Mouse (Mus musculus): ENCODE data around the gene Luzp1.
A peak's percentile ranks its signal among the peaks of the same experiment; 100 is the strongest.

Gene Luzp1

DNA sequence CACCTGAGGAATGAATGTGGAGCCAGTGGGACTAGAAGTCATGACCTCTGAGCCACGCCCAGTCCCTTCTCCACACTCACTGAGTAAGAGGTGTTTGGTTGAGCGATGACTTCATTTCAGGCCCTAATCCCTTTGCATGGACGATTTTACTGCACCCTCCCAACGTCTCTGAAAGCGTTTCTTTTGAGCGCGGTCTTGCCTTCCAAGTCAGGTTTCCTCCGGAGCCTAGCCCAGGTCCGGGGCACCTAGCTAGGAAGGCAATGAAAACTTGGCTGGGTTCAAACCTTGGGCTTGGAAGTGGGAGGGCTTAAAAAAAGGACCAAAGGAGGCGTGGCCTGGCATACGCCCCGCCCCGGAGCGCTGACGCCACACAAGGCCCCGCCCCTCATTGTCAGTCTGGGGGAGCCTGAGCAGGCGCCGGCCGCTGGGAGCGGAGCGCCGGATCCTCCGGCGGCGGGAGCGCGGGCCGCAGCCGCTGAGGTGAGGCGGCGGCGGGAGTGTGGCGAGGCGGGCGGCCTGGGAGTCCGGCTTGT, at the start of gene Luzp1:
Gene Luzp1 (plus strand): TSS at position 391 of the 533 bp plus-strand sequence.
- DNase-seq (ENCODE audit: low read depth): peak; percentile 92

DNA sequence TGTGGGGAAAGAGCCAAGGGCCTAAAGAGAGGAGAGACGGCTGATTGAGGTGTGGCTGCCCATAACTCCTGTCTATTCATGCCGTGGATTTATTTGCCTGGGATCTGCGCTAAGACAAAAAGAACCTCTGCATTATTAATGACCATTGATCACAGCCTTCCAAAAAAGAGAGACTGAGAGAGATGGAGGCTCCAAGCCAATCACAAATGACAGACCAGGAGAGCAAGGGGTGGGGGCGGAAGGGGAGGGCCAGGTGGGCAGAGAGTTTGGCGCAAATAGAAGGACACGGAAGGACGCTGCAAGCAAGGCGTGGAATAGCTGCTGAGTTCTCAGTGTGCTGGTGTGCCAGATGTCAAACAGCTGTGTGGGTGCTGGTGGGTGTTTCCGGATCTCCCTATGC, 46.3 kb upstream of the Luzp1 start, which contains the start of gene Htr1d:
Gene Htr1d (plus strand): TSS at position 301 of the 400 bp plus-strand sequence.
- no peak for DNase-seq (ENCODE audit: low read depth)

DNA sequence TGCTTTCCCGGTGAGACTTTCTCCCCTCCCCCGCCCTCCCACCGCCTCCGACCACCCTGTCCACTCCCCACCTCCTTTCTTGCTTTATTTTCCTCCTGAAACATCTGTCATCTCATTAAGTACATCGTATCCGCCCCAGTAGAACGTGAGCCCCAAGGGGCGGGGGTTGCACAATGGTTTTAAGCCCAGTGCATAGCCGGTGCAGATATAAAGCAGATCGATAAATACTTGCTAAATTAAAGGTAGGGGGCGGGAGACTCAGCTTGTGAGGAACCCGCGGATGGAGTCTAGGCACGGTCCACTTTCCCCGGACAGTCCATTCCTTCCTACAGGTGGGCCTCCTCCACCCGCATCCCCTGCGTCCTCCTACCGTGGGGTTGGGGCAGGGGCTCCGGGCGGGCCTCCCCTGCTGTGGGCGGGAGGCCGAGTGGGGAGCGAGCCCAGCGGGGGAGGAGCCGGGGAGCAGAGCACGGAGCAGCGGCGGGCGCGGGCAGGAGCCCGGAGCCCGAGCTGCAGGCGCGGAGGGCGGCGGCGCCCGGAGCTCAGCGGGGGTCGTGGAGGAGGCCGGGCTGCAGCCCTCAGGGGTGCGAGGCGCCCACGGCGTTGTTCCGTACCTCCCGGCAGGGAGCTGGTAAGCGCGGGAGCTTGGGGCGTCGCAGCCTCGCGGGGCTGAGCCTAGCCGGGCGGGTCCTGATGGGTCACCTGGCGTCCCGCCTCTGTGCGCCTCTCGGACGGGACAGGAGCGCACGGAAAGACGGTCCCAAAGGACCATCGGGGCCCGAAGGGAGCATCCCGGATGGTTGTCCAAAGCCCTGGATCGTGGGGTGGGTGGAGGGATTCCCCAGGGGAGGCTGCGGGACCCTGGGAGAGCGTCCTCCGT, 45.2 kb upstream of the Luzp1 start:
- no peak for DNase-seq (ENCODE audit: low read depth)

DNA sequence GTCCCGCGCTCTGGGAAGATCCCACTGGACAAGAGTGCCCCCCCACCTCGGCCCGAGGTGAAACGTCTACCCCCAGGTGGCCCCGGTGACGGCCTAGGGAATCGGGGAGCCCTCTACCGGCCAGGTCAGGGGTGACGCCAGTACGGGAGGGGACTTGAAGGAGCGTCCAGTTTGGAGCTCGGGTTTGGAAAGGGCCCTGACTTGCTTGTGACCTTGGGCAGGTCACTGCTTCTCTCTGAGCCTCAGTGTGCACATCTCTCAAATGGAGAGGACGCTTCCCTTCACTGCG, 44.6 kb upstream of the Luzp1 start:
- peak; percentile 33 for DNase-seq (ENCODE audit: low read depth)

DNA sequence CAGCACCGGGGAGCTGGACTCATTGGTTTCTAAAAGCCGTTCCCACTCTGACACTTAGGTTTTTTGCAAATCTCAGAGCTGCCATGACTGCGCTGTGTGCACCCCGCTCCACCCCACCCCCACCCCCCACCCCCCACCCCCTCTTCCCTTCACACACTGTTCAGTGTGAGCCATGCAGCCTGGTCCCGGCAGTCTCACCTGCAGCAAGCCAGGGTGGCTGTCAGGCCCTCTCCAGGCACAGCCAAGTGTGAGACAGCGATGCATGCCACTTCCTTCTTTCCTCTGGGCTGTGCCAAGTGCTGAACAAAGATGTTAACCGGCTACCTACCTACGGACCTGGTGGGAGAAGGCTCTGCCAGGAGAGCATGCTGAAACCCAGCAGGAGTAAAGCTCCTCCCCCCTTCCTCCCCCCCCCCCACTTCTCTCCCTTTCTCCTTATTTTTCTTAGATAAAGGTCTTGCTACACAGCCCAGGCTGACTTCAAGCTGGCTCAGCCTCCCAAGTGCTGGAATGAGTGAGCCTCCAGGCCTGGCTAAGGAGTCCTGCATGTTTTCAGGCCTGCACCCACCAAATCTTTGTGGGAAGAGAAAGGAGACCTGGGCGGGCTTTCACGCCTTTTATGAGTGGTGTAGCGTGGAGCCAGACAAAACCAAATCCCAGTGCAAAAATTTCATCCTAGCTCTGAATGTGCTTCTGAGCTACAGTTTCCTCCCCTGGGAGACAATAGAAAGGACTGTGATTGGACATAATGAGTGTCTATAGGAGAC, 38.8 kb upstream of the Luzp1 start:
- DNase-seq (ENCODE audit: low read depth): no peak

GRCm38 (mm10) chr4:136431376-136431693, 38.2 kb upstream of the Luzp1 start:
- DNase-seq (ENCODE audit: low read depth): peak; percentile 67

GRCm38 (mm10) chr4:136434029-136434428, 35.5 kb upstream of the Luzp1 start:
- no peak for DNase-seq (ENCODE audit: low read depth)

GRCm38 (mm10) chr4:136439106-136439505, 30.5 kb upstream of the Luzp1 start:
- no peak for DNase-seq (ENCODE audit: low read depth)

- no peak for DNase-seq (ENCODE audit: low read depth)
Measured at GRCm38 (mm10) chr4:136441354-136442043, 28.1 kb upstream of the Luzp1 start.

- no peak for DNase-seq (ENCODE audit: low read depth)
Measured at GRCm38 (mm10) chr4:136444561-136444960, 25.0 kb upstream of the Luzp1 start.

DNA sequence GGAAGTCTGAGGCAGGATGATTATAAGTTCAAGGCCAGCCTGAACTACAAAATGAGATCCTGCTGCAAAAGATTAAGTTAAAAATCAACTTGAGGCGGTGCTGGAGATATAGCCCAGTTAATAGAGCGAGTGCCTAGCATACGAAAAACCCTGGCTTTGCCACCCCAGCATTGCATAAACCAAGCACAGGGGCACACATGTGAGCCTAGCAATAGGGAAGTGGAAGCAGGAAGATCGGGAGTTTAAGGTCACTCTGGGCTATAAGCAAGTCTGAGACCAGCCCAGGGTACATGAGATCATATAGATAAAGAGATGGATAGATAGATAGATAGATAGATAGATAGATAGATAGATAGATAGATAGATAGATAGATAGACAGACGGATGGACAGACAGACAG, 19.8 kb upstream of the Luzp1 start:
- DNase-seq (ENCODE audit: low read depth): no peak

DNA sequence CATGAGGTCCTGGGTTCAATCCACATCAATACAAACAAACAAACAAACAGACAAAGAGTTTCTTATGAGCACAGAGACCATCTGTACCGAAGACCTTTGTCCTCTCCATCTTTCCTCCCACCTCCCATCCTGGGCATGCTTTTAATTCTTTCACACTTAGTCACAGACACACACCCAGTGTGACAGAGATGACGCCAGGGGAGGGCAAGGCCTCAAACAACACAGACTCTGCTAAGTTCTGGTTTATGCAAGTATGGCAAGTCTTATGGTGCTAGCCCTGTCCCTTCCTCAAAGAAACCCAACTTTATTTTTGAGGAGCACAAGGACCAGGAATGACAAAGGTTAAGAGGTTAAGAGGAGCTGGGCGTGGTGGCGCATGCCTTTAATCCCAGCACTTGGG, 19.3 kb upstream of the Luzp1 start:
- no peak for DNase-seq (ENCODE audit: low read depth)

DNA sequence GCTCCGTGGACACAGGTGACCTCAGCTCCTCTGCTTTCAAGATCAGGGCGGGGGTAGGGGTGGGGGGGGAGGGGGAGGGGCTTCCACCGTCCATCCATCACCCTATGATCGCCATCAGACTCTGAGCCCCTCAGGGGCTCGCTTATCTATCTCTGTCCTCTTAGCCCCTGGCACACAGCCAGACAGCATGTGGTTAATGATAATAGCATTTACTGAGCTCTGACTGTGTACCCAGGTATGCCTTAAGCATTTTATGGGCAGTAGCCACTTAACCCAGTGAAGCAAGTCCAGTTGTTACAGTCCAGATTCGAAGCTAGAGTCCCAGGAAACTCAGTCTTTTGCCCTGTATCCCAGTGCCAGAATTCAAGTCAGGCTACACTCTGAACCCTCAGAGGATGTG, 18.0 kb upstream of the Luzp1 start:
- no peak for DNase-seq (ENCODE audit: low read depth)

DNA sequence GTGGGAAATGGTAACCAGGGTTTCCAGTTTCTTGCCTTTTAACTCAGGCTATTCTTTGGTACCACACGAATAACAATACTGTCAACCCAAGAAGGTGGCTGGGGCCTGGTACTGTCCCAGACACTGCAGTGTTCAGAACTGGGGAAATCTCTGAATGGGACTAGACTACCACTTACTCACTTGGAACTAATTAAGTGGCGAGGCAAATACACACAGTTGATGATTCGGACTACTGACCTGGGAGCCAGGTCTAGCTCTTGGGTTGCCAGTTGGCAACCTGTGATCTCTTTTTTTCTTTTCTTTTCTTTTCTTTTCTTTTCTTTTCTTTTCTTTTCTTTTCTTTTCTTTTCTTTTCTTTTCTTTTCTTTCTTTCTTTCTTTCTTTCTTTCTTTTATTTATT, 17.3 kb upstream of the Luzp1 start:
- DNase-seq (ENCODE audit: low read depth): no peak

- no peak for DNase-seq (ENCODE audit: low read depth)
Measured at GRCm38 (mm10) chr4:136452792-136453191, 16.8 kb upstream of the Luzp1 start.

GRCm38 (mm10) chr4:136454850-136455260, 14.7 kb upstream of the Luzp1 start:
- DNase-seq (ENCODE audit: low read depth): peak; percentile 83

GRCm38 (mm10) chr4:136456516-136457218, 12.9 kb upstream of the Luzp1 start:
- no peak for DNase-seq (ENCODE audit: low read depth)

DNA sequence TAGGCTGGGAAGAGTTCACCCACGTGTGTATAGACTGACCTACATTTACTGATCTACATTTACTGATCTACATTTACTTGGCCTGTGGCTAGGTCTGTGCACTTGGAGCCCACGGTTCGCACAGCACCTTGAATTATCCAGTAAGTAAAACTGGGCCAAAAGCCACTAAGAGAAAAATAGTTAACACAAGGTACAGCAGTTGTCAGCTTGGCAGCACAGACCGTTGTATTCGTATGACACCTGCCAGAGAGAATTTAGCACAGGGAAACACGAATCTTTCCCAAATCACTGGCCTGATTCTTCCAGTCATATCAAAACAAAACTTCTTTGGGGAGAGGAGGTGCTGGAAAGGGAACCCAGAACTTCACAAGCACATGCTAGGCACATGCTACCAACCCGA, 11.3 kb upstream of the Luzp1 start:
- no peak for DNase-seq (ENCODE audit: low read depth)

- DNase-seq (ENCODE audit: low read depth): no peak
Measured at GRCm38 (mm10) chr4:136459210-136459609, 10.4 kb upstream of the Luzp1 start.

DNA sequence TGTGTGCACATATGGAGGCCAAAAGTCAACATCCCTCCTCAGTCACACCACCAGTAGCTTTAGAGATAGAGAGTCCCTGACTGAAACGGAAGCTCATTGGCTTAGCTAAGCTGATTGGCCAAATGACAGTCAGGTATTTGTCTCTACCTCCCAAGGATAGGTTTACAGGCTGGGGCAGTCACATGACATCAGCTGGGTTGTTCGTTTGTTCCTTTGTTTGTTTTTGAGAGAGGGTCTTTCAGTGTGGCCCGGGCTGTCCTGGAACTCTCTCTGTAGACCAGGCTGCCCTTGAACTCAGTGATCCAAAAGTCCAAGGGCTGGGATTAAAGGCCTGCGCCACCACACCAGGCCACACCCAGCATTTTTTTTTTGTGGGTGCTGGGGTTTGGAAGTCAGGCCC, 8.4 kb upstream of the Luzp1 start:
- no peak for DNase-seq (ENCODE audit: low read depth)

- no peak for DNase-seq (ENCODE audit: low read depth)
Measured at GRCm38 (mm10) chr4:136461761-136462085, 7.8 kb upstream of the Luzp1 start.

Data from induced T-regulatory cell, adult 2 months (primary cell).